Mouse (Mus musculus) T-cell, adult 2 months (primary cell): ENCODE data around the gene Gda.
A peak's percentile ranks its signal among the peaks of the same experiment; 100 is the strongest.

ENCODE experiments used
- DNase-seq: peaks from one replicate; pipeline ENCODE4 v3.0.0; 2022; ENCODE audit warnings: low spot score

Gene Gda

GRCm38 (mm10) chr19:21441787-21442186 lies 31.5 kb downstream of the Gda start:
- DNase-seq = no peak

DNA sequence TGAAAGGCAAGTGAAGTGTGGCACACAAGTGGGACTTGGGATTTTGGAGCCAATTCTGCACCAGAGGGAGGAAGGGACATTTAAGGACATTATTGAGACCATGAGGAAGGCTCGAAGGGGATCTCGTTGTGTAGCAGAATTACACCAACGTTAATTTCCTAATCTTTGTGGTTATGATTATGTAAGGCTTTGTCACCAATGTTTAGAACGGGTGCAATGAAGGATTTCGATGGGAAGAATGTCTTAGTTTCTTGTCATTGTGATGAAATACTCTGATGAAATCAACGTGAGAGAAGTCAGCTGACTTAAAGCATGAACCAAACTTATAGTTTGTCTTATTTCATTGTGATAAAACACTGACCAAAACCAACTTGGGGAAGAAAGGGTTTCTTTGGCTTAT lies 32.4 kb downstream of the Gda start:
- DNase-seq = no peak

GRCm38 (mm10) chr19:21439141-21439737 lies 34.0 kb downstream of the Gda start:
- DNase-seq = no peak

- DNase-seq = no peak
These were observed 36.7 kb downstream of the Gda start for GRCm38 (mm10) chr19:21436566-21436965.

DNA sequence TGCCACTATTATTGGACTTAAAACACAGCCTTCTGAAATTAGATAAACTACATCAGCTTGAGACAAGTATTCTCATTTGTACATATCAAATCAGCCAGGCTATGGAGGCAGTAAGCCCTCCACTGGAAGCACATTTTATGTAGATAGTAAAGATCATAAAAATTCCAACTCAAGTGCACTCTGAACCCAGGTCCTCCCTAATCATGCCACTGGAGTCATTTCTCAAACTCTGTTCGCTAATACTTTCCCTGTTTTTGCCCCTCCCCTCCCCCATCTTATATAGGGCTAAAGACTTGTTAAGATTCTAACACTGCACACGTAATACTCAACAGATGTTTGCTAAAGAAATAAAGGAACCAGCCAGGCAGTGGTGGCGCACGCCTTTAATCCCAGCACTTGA lies 39.9 kb downstream of the Gda start:
- no peak for DNase-seq

- no peak for DNase-seq
These were observed 40.4 kb downstream of the Gda start for GRCm38 (mm10) chr19:21432879-21433278.

GRCm38 (mm10) chr19:21432286-21432685 lies 41.0 kb downstream of the Gda start:
- no peak for DNase-seq

DNA sequence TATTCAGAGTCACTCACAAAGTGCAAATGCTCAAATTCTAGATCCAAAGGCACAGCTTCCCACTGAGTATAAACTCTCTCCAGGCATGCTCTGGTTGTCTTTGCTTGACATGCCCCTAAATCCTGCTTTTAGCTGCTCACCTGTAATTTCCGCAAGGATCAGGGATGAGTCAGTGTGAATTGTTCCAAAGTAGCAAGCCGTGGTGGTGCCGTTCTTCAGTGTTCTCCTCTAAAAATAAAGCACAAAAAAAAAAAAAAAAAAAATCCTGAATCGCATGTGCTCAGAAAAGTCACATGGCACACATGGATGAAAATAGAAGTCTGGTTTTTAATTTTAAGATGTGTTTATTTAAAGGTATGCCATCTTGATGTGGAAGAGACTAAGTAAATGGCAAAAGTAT lies 47.9 kb downstream of the Gda start:
- DNase-seq = no peak

- DNase-seq = no peak
These were observed 49.5 kb downstream of the Gda start for GRCm38 (mm10) chr19:21423731-21424130.

- DNase-seq = no peak
These were observed 54.8 kb downstream of the Gda start for GRCm38 (mm10) chr19:21418418-21418817.

GRCm38 (mm10) chr19:21415377-21415776 lies 57.9 kb downstream of the Gda start:
- no peak for DNase-seq

- no peak for DNase-seq
These were observed 64.1 kb downstream of the Gda start for GRCm38 (mm10) chr19:21409178-21409577.

DNA sequence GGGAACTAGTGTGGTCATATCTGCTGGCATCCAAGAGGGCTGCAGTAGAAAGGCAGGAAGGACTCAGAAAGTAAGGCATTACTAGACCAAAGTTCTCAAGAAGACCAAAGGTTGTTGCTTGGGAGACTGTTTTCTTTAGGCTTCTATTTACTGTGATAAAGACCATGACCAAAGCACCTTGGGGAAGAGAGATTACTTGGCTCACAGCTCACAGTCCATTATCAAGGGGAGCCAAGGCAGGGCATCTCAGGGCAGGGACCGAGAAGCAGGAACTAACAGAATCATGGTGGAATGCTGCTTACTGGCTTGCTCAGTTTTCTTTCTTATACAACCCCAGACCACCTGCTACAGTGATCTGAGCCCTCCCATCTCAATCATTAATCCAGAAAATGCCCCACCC lies 65.9 kb downstream of the Gda start:
- no peak for DNase-seq

DNA sequence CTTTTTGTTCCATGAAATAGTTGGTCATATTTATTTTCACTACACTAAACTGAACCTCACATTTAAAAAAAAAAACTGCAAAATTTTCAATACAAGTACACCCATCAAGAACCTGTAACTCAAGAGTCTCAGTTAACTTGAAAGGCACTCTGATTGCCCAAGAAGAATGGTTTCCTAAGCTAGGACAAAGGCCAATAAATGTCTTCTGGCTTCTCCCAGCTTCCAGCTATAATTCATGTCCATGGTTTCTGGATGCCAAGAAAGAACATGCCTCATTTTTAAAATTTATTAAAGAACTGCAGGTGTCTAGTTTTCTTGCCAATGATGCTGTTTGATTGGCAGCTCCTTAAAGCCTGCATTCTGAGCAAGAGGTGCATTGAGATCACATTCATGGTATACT lies 75.3 kb downstream of the Gda start:
- DNase-seq = no peak

DNA sequence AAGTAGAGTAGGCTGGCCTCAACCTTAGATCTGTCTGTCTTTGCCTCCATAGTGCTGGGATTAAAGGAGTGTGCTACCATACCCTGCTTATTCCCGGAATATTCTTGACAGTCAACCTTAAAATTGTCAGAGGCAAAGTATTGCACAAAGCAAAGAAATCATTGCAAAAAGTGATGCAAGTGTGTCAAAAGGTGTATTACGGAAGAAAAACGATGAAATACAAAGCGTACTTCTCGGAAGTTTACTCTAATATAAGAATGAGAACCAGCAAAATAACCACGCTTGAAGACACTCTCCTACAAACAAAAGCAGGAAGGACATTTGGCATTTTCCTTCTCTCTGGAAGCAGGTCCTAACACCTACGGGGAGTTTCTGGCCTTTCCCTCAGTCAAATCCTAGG lies 76.9 kb downstream of the Gda start:
- DNase-seq = no peak

DNA sequence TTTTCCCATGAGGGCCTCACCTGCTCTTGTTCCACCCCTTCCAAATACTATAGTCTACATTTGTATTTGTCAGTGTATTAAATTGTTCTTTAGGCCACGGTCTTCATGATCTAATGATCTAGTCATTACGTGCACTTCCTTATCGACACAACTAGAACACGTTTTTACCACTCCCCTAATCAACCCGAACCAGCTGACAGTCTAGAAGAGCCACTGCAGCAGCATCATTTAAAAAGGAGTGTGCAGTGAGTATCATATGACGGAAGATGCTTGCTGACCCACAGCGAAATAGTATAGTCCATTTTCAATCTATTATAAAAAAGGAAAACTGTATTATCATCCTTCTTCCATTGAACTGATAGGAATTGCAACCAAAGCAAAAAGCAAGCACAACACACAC lies 82.3 kb downstream of the Gda start:
- no peak for DNase-seq

GRCm38 (mm10) chr19:21386842-21387241 lies 86.4 kb downstream of the Gda start:
- DNase-seq = no peak

DNA sequence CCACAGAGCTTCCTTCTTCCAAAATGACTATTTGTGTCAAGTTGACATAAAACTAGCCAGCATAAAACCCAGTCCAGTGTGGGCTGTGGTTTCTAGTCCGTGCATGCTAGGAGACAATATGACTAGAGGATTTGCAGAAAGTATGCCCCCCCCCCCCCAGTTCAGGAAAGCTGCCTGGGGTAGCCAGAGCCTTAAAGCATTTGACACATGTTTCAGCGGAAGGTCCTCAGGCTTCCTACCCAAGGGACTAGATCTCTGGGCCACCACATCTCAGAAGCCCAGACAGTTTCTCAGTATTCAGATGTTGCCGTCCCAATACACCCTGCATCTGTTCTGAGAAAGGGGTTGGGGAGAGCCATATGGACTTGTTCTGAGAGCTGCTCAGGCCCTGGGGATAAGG lies 89.0 kb downstream of the Gda start:
- no peak for DNase-seq

DNA sequence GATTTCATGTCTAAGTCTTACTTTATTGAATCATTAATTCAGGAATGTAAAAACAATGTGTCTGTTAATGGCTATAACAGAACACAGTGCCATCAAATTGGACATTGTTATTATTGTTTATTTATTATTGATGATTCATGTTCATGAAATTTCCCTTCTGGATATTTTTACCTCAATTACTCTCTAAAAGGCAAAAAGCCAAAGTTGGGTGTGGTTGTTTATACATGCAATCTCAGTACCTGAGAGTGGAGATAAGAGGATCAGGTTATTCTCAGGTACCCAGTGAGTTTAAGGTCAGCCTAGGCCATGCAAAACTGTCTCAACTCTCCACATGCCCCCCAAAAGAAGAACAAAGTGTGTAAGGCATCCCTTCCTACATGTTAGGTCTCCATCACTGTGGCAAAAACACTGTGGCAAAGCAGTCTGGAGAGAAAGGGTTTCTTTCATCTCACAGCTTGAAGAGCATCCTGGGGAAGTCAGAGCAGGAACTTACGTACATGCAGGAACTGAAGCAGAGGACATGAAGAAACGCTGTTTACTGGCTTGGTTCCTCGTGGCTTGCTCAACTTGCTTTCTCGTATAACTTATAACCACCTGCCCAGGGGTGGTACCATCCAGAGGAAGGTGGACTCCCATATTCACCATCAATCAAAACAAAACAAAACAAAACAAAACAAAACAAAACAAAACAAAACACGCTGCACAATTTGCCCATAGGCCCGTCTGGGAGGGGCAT lies 89.6 kb downstream of the Gda start:
- no peak for DNase-seq

DNA sequence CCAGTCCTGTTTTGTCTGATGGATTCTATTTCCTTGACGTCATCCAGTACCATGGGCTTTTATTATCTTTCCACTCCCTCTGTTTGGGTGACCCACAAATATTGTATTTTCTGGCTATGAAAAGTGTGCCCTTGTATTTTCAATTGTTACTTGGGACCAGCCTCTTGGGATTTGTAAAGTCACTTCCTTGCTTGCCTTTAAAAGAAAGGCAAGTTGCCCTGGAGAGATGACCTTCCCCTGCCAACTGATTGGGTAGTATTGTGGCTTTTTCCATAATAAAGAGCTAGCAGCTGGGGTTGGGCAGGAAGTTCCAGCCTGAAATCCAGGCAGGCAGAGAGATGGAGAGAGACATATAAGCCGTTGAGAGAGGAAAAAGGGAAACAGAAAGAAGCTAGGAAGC lies 91.5 kb downstream of the Gda start:
- no peak for DNase-seq

DNA sequence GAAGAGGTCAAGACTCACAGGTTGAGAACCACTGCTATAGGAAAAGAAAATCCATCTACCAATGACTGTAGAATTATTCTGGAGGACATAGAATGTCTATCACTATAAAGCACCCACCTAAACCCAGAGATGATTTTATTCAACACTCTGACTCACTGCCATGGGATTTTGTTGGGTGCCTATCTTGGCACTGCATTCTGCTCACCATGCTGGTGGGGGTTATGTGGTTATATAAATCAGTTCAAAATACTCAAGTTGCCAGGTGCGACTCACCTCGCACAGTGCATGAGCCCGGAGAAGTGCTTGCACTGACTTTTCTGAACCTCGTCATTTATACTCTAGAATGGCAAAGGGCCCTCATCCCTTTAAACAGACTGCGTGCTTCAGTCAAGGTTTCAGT lies 94.0 kb downstream of the Gda start:
- no peak for DNase-seq

GRCm38 (mm10) chr19:21376445-21377218 lies 96.6 kb downstream of the Gda start:
- no peak for DNase-seq

- peak; percentile 5 for DNase-seq
These were observed 100.0 kb downstream of the Gda start for GRCm38 (mm10) chr19:21373073-21373755.
